In genomic region chr12:90142011-90142410, GRCm38 (mm10) we compare ENCODE assay signal across 14 mouse cellular contexts.
DNase-seq lines count a peak whose midpoint lies in the region; ATAC-seq lines count a peak whose summit lies in the region.
"Had no signal": no experiment of that assay in that cellular context is flagged by ENCODE, and none has a peak within 500 bp of the region (broad histone marks: within the 10 kb centered on the region; RNA-seq: fewer than 3 reads in every experiment).

No protein-coding gene starts in this region.

- no peaks in the 10 kb centered on the region for H3K4me1 ChIP-seq in kidney, embryonic 15.5 days
- H3K4me1 ChIP-seq: heart, embryonic 10.5 days; intestine, embryonic 15.5 days; limb, embryonic 13.5 days had no signal

- H3K9me3 ChIP-seq in kidney, embryonic 15.5 days (replicated peaks), result no peaks in the 10 kb centered on the region
- H3K9me3 ChIP-seq: heart, embryonic 10.5 days; intestine, embryonic 15.5 days; limb, embryonic 13.5 days had no signal

- H3K9ac ChIP-seq in kidney, embryonic 15.5 days, result no peak overlapping the region
- H3K9ac ChIP-seq: intestine, embryonic 15.5 days; limb, embryonic 13.5 days had no signal

- H3K27me3 ChIP-seq in kidney, embryonic 15.5 days, result no peaks in the 10 kb centered on the region
- H3K27me3 ChIP-seq: intestine, embryonic 15.5 days; limb, embryonic 13.5 days had no signal

- no peaks in the 10 kb centered on the region for H3K36me3 ChIP-seq in kidney, embryonic 15.5 days
- H3K36me3 ChIP-seq: heart, embryonic 10.5 days; intestine, embryonic 15.5 days; limb, embryonic 13.5 days had no signal

- no peak overlapping the region for H3K4me2 ChIP-seq in kidney, embryonic 15.5 days
- H3K4me2 ChIP-seq: intestine, embryonic 15.5 days; limb, embryonic 13.5 days had no signal

- H3K27ac ChIP-seq in kidney, embryonic 15.5 days, result no peak overlapping the region
- H3K27ac ChIP-seq: heart, embryonic 10.5 days; intestine, embryonic 15.5 days; limb, embryonic 13.5 days had no signal

- WGBS in kidney, embryonic 15.5 days, result 77% methylated on average over 2 of the region's 2 CpGs

- no peak for ATAC-seq in kidney, embryonic 15.5 days (replicated peaks; ENCODE audit: low FRiP score)
- ATAC-seq: intestine, embryonic 15.5 days had no signal

- peak; percentile 84 for DNase-seq in right cerebral cortex, adult 18-20 months
- no peak for DNase-seq in right cerebral cortex, postnatal 4 days
- DNase-seq in frontal cortex, adult 2 months (ENCODE audit: extremely low spot score in 1 of 2, low spot score in 1 of 2), result peak; percentile 83 to 84
- peak; percentile 65 to 81 for DNase-seq in left cerebral cortex, adult 18-20 months (ENCODE audit: low spot score in 2 of 2)
- DNase-seq in telencephalon, adult 2 months (ENCODE audit: low read depth, low spot score), result peak; percentile 90
- DNase-seq in urinary bladder, adult 18-20 months (ENCODE audit: low spot score in 2 of 2), result no peak
- no peak for DNase-seq in testis, postnatal 10 days (ENCODE audit: low spot score)
- DNase-seq: spleen, adult 18-20 months; thymus, postnatal 36 days had no signal

- H3K4me3 ChIP-seq in kidney, embryonic 15.5 days (replicated peaks), result no peak overlapping the region
- H3K4me3 ChIP-seq: erythroblast, embryonic 14.5 days; heart, embryonic 10.5 days; intestine, embryonic 15.5 days; limb, embryonic 13.5 days had no signal

Comparison
In these comparisons a context has a peak if more than half of its experiments do, and no peak if none do; other contexts are left out.
1. DNase-seq: peak in right cerebral cortex, adult 18-20 months (single experiment), frontal cortex, adult 2 months (2 of 2), left cerebral cortex, adult 18-20 months (2 of 2) and telencephalon, adult 2 months (single experiment); none in right cerebral cortex, postnatal 4 days (single experiment), urinary bladder, adult 18-20 months (0 of 2) and testis, postnatal 10 days (single experiment).